Mouse (Mus musculus) right cerebral cortex, postnatal 10 days (tissue): ENCODE results near the gene Gm42791.

Experiments
- DNase-seq, 2 experiments: peaks; one replicate each; pipeline ENCODE4 v3.0.0; 2021; ENCODE audit warnings: low spot score in 2 of 2

The Gm42791 gene

GRCm38 (mm10) chr5:148885821-148886609 is 108.9 kb downstream of the Gm42791 start:
- no peak for DNase-seq

DNA sequence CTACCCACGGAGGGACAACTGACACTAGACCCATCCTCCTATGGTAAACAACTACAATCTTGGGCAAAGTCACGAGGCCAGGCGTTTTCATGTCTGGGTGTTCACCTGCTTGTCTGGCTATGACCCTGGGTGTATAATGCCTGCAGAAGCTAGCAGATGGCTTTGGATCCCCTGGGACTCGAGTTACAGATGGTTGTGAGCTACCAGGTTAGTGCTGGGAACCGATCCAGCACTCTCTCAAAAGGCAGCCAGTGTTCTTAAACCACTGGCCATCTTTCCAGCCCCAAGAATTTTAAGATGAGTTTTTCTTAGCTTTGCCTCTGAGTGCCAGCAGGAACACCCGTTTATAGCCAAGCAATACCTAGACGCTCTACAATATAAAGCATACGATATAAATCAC is 111.3 kb downstream of the Gm42791 start:
- DNase-seq = no peak

GRCm38 (mm10) chr5:148879218-148879617 is 115.7 kb downstream of the Gm42791 start:
- DNase-seq = no peak

- DNase-seq = no peak
Measured at GRCm38 (mm10) chr5:148873116-148873515, 121.8 kb downstream of the Gm42791 start.

GRCm38 (mm10) chr5:148869583-148869982 is 125.4 kb downstream of the Gm42791 start:
- no peak for DNase-seq

DNA sequence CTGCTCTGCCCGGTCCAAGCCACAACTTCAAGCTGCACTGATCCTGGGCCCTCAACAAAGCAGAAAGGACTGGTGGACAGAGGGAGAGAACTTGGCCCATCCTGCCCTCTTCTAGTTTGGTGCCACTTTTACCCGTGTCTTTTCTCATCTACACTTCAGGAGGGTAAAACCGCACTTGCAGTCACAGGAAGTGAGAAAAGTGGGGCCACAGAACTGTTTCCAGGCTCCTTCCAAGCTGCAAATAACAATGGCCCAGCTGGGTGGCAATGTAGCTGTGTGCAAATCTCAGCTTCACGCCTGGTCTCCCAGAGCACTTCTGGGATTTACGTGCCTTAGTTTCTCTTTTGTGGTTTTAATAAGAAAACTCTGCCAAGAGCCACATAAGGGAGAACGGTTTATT is 127.2 kb downstream of the Gm42791 start:
- DNase-seq = no peak

GRCm38 (mm10) chr5:148867171-148867570 is 127.8 kb downstream of the Gm42791 start:
- no peak for DNase-seq

- no peak for DNase-seq
Measured at GRCm38 (mm10) chr5:148866571-148866970, 128.4 kb downstream of the Gm42791 start.

DNA sequence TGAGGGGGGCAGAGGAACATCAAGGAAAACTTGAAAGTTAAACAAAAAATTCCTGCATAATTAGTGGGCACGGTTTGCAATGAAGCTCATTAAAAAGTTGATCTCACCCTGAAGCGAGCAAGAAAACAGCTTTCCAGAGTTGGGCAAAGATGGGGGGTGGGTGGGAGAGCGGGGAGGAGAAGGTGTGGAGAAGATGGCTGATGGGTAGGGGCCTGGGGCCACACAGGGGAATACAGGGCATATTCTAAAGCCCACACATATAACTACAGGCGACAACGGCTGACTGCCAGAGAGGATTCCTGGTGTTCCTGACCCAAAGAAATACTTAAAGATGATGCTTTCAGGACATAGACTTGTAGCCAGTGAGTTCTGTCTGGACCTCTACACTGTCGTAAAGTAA is 131.5 kb downstream of the Gm42791 start:
- DNase-seq = no peak

DNA sequence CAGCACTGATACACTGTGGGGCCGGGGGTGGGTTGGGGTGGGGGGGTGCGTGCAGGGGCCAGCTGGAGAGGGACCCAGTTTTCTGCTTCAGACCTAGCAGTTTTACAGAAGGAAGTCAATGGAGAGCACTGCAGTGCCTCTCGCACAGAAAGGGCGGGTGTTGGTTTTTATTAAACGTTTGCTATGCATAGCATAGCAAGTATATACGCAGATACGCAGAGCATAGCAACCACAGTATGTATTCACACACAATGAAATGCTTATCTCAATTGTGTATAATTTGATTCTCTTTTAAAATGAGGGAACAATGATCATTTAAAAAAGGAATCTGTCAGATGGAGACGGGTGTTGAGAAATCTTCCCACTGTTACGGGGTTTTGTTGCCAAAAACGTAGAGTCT is 132.1 kb downstream of the Gm42791 start:
- no peak for DNase-seq

GRCm38 (mm10) chr5:148862136-148862535 is 132.8 kb downstream of the Gm42791 start:
- DNase-seq = no peak

DNA sequence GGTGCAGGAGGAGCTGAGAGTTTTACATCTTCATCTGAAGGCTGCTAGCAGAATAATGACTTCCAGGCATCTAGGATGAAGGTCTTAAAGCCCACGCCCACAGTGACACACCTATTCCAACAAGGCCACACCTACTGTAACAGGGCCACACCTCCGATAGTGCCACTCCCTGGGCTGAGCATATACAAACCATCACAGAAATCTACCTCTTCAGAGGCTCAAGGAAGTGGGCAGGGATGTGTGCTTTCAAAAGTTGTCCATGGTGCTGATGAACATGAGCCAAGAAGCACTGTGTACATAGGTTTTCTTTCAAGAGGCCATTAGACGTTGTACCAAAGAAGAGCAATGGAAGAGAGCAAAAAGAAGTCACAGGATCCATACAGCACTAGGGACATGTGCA is 137.4 kb downstream of the Gm42791 start:
- no peak for DNase-seq

- no peak for DNase-seq
Measured at GRCm38 (mm10) chr5:148855047-148855446, 139.9 kb downstream of the Gm42791 start.

DNA sequence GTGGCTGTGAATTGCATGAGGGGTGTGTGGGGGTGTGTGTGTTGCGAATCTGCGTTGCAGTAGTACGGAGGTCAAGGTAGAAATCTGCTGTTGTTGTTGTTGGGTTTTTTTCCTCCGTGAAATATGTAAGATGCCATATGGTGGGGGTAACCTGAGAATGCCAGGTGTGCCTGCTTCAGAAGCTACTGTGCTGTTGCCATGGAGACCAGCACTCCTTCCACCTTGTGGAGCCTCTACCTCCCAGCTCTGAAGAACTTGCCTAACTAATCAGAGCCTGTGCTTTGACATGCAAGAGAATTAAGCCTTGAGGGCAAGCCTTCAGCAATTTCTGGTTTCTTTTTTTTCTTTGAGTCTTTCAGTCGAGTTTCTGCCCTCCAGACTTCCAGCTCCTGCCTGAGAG is 140.8 kb downstream of the Gm42791 start:
- peak; percentile 51 to 68 for DNase-seq

DNA sequence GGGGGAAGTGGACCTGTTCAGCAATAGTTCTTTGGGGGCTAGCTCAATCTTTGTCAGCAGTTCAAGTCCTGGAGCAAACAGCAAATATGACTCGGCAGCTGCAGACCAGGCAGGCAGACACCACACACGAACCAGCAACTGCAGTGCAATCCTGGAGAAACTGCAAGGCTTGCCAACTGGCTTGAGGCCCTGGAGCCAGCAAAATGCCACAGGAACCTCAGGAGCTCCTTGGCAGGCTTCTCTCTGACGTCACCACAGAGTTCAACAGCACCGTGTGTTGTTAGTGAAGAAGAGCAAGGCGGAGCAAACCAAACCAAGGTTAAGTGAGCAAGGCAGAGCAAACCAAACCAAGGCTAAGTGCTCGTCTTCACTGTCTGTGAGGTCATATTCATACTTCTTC is 145.4 kb downstream of the Gm42791 start:
- DNase-seq = no peak

GRCm38 (mm10) chr5:148847032-148847431 is 147.9 kb downstream of the Gm42791 start:
- no peak for DNase-seq
